Mouse (Mus musculus): Measurements from ENCODE around the gene Cd48.
"Not testable (repeated sequence)": the region's sequence is repeated elsewhere in the genome, so short reads cannot be mapped to it uniquely, and the experiment has no call there.

Gene Cd48

GRCm38 (mm10) chr1:171681531-171682299, at the start of gene Cd48:
TSS of gene Cd48 (plus strand) at chr1:171682009.
- DNase-seq, result no peak

DNA sequence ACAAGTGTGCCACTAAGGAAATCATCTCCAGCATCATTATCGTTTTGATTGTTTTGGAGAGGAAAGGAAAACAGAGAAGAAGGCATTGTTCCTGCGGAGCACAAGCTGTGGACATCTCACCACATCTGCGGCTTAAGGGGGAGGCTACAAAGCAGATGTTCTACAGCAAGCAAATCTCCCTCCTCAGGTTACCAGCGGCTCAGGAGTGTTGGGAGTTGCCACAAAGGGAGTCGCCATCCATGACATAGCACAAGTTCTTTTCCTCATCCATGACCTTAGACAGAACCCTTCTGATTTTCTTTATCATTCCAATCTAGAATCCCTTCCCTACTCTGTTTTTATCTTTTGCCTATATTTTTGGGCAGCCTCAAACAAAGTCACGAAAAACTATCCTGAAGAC, 46.1 kb upstream of the Cd48 start:
- no peak for DNase-seq

- DNase-seq, result no peak
These were observed 44.7 kb upstream of the Cd48 start for GRCm38 (mm10) chr1:171637101-171637500.

GRCm38 (mm10) chr1:171638686-171639085, 43.1 kb upstream of the Cd48 start:
- no peak for DNase-seq

GRCm38 (mm10) chr1:171640796-171641195, 41.0 kb upstream of the Cd48 start:
- DNase-seq, result no peak

DNA sequence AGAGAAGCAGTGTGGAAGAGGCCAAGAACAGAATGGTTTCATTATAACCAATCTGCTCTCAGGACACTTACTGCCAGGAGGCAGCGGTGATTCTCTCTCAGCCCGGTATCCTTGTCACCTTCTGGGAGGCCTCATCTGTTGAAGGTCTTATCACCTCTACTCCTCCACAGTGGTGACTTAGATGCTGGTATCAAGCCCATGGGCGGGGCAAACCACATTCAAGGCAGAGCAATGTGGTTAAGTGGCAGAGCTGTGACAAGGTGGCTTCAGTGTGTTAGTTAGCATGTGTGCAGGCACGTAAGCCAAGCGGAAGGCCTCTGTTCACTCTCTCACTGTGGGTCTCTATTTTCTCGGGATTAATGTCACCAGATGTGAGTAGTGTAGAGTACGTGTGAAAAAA, 38.2 kb upstream of the Cd48 start:
- DNase-seq, result no peak

DNA sequence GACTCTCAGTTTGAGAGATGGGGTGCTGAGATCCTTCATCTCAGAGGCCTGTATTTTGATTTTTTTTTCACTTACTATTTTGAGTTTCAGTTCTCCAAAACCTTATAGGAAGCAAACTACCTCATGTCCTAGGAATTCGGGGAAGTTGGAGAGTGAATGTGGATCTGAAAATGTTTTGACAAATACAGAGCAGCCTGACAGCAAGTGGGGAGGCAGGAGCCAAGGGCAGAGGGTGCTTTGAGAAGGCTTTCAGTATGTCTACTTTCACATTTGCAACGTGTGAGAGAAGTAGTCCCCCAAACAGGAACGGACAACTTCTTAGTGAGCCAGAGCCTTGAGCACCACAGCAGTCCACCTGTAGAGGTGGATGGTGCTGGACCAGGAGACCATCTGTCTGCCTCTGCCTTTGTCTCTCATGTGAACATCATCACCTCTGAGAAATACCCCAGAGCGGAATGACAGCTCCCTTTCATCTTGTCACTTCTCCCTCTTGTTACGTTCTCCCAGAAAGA, 35.3 kb upstream of the Cd48 start:
- no peak for DNase-seq

DNA sequence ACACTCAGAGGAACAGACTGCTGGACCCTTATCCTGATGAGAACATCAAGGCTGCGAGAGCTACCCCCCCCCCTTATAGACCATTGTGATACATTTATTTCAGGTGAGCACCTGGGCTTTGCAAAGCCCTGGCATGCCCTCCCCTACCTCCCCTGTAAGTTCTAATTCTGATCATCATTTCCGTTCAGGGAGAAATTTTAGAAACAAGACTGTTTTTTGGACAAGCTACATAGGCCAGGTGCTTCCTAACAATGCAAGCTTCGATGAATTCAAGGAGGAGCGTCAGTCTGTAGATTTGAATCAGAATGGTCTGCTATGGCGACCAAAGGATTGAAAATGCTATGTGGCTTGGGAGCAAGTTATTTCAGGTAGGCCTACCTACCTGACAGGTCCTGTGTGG, 34.1 kb upstream of the Cd48 start:
- DNase-seq, result no peak

- DNase-seq, result no peak
These were observed 33.0 kb upstream of the Cd48 start for GRCm38 (mm10) chr1:171648840-171649239.

- DNase-seq, result no peak
These were observed 29.1 kb upstream of the Cd48 start, which contains the start of gene Slamf7 for GRCm38 (mm10) chr1:171652734-171653133. TSS of gene Slamf7 (minus strand) at chr1:171653035.

- DNase-seq, result peak; percentile 41
These were observed 23.2 kb upstream of the Cd48 start for GRCm38 (mm10) chr1:171658561-171658991.

DNA sequence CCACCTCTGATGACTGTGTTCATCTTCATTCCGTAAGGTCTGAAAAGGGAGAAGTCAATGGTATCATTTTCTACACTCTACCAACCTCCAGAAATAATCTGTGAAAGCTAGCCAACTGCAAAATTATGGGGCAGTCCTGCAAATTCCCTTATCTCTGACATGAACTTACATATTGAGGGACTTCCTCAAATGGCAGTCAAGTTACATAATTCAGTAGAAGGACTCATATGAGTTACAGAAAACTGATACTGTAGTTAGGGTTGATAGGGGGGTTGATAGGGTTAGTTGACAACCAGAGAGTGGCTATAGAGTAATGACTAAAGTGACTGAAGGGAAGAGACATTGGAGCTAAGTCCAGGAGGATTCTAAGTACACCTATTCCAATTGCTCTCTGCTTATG, 21.4 kb upstream of the Cd48 start:
- DNase-seq, result no peak

- DNase-seq, result no peak
These were observed 20.3 kb upstream of the Cd48 start for GRCm38 (mm10) chr1:171661482-171661881.

- DNase-seq, result no peak
These were observed 18.1 kb upstream of the Cd48 start for GRCm38 (mm10) chr1:171663757-171664156.

DNA sequence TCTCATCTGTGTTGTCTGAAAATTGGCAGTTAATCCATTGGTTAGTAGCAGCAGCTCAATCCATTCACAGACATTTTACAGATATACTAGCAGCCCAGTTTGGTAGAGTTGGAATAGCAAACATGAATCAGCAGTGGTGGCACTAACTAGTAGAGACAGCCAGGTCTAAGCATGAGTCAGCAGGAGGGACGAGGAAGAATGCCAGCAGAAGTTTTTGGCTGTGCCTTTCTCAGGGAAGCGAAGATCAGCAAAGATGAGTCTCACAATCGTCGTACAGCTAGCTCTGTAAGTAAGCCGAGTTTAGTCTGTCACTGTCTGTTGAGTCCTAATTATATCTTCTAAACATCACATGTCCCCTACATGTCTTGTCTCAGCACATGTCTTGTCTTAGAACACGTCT, 15.5 kb upstream of the Cd48 start:
- peak; percentile 47 for DNase-seq

DNA sequence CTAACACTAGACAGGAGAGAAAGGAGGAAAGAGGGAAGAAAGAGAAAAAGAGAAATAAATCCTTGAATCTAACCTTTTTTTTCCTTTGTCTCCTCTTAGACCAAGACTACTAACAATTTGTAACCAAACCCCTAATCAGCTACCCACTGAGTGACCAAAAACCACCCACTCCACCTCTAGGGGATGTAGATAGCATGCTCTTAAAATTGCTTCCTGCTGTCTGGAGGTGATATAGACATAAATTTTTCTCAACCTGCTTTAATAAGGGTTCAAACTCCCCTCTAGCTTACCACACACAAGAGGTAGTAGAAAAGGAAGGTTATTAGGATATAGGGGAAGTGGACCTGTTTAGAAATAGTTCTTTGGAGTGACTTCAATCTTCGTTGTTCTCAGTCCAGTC, 14.6 kb upstream of the Cd48 start:
- DNase-seq, result no peak

- DNase-seq, result not testable (repeated sequence)
These were observed 9.4 kb upstream of the Cd48 start for GRCm38 (mm10) chr1:171672451-171672850.

- peak; percentile 34 for DNase-seq
These were observed 8.8 kb upstream of the Cd48 start for GRCm38 (mm10) chr1:171672854-171673475.

GRCm38 (mm10) chr1:171674467-171674866, 7.3 kb upstream of the Cd48 start:
- DNase-seq, result no peak

- DNase-seq, result no peak
These were observed 4.1 kb upstream of the Cd48 start for GRCm38 (mm10) chr1:171677721-171678120.

DNA sequence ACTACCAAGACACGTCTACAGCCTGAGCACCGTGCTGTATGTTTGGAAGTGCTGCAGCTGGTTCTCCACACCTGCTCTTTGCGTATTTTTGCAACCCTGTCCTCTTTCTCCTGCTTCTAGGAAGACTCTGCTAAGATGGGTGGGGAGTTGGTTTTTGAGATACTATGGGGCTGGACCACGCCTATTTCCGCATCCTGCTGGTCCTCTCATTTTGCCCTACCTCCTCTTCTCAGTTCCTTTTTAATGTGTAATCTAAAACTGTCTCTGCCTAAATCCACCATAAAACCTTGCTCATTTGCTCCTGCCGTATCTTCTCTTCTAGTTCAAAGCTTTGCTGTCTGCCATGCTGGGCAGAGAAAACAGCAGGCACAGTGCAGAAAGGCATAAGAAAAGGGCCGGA, 800 bp upstream of the Cd48 start:
- DNase-seq, result no peak

DNA sequence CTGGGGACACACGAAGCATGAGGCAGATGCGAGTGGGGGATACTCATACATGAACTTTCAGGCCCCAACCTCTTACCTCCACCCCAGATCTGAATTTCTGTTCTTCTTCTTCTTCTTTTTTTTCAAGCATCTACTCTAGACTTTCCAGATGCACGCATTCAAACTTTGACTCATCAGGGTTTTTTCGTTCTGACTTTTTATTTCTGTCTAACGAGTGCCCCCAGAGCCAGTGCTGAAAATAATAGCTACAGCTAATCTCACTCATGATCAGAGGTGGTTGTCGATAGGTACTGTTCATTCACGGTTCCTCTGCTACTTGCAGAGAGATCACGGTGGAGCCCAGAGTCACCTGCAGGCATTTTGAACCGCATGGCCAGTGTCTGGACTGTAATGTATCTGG, 3.1 kb downstream of the Cd48 start:
- DNase-seq, result no peak

DNA sequence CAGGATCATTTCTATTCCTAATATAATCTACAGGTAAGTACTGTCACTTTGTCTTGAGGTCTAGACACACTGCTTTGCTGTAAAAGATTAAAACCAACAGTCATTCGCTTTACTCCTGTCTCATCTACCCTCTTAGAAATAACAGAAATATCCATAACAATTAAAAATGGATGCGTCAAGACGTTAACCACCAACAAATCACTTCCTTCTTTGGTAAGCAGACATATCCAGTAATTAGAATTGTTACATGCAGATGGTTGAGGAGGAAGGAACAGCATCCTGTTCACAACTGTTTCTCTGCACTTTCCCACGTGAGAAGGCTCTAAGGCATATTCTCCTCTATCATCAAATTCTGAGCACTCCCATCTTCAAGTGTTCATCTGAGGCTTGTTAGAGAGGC, 5.5 kb downstream of the Cd48 start:
- no peak for DNase-seq

- no peak for DNase-seq
These were observed 12.1 kb downstream of the Cd48 start for GRCm38 (mm10) chr1:171693918-171694317.
